Mouse (Mus musculus) intestine, postnatal 0 days (tissue): ENCODE results near the gene Ppan. TPM values are rescaled to one million over a fixed set of nuclear protein-coding genes. Genes with fewer than 3 reads are reported as not detected.

Source experiments
- ATAC-seq: fragments of 200-750 bp; cut with Nextera tagmentation; 2 replicates; pipeline ENCODE4 v1.8.0; 2017; ENCODE audit warnings: mild to moderate bottlenecking, moderate TSS enrichment, moderate library complexity
- H3K27ac ChIP-seq: fragments of 300-500 bp; sonication (generic); 2 replicates; pipeline ENCODE4 v1.5.1; 2014; ENCODE audit warnings: mild to moderate bottlenecking, low read depth, low read length, moderate library complexity
- H3K27me3 ChIP-seq: fragments of 300-500 bp; sonication (generic); replicated peaks from 2 replicates; pipeline ENCODE4 v1.6.1; 2014; ENCODE audit warnings: low read length, mixed read lengths; ENCODE audit not compliant: control insufficient read depth, insufficient read depth
- H3K36me3 ChIP-seq: fragments of 300-500 bp; sonication (generic); 2 replicates; pipeline ENCODE4 v1.6.1; 2014; ENCODE audit warnings: mild to moderate bottlenecking, moderate library complexity; ENCODE audit not compliant: control insufficient read depth, insufficient read depth
- H3K4me1 ChIP-seq: fragments of 300-500 bp; sonication (generic); replicated peaks from 2 replicates; pipeline ENCODE4 v1.6.1; 2014; ENCODE audit warnings: antibody characterized with exemption, low read length, mixed read lengths; ENCODE audit not compliant: control insufficient read depth, insufficient read depth
- H3K4me2 ChIP-seq: fragments of 300-500 bp; sonication (generic); replicated peaks from 2 replicates; pipeline ENCODE4 v1.6.1; 2014; ENCODE audit warnings: low read depth, mild to moderate bottlenecking, moderate library complexity
- H3K4me3 ChIP-seq: fragments of 300-500 bp; sonication (generic); 2 replicates; pipeline ENCODE4 v1.5.1; 2014; ENCODE audit warnings: low read depth, low read length
- H3K9ac ChIP-seq: fragments of 300-500 bp; sonication (generic); 2 replicates; pipeline ENCODE4 v1.6.1; 2014; ENCODE audit warnings: mild to moderate bottlenecking, low read depth, low read length
- H3K9me3 ChIP-seq: fragments of 300-500 bp; sonication (generic); 2 replicates; pipeline ENCODE4 v1.6.1; 2016; ENCODE audit warnings: mixed run types; ENCODE audit not compliant: control insufficient read depth
- CTCF ChIP-seq: sonication (generic); IDR thresholded peaks from 2 replicates; pipeline ENCODE4 v1.5.1; 2016; ENCODE audit warnings: low read depth, mild to moderate bottlenecking, control low read depth, antibody characterized with exemption, moderate library complexity
- WGBS: fragments of 180-500 bp; shearing (Covaris S2); extraction: QIAGEN DNeasy Blood & Tissue Kit; methylation state at CpG from one replicate; pipeline ENCODE4 v1.1.7; 2014; 5-methylcytosine and 5-hydroxymethylcytosine counted together
- polyA plus RNA-seq: library from polyadenylated mRNA; unstranded; fragments of >200 nt; fragmentation: Nextera tagmentation; extraction: Ambion mirVana; gene quantifications from 2 replicates; pipeline ENCODE4 v1.2.1, GENCODE M21; 2015

The Ppan gene
- polyA plus RNA-seq, 1 experiment from 2014 or later, result 18.7 TPM

- Histone ChIP-seq H3K4me3 (no peak overlapping the region), H3K27ac (no peak overlapping the region; the same call in 1 of the 2 replicates), H3K27me3 (no peaks in the 10 kb centered on the region), H3K9me3 (no peaks in the 10 kb centered on the region), H3K9ac (no peak overlapping the region), H3K4me2 (no peak overlapping the region), H3K36me3 (peaks cover 70% of the 10 kb centered on the region), H3K4me1 (no peaks in the 10 kb centered on the region; the same call in 1 of the 2 replicates)
- no peak for ATAC-seq
- WGBS, result 54% methylated on average over 5 of the region's 5 CpGs
- no peak for TF ChIP-seq CTCF
These were observed 4.2 kb downstream of the Ppan start for GRCm38 (mm10) chr9:20892104-20892653.

- H3K9ac ChIP-seq, result no peak overlapping the region
- no peak for ATAC-seq
These were observed 5.1 kb downstream of the Ppan start for GRCm38 (mm10) chr9:20893069-20893468.

GRCm38 (mm10) chr9:20893590-20894343 lies 5.8 kb downstream of the Ppan start:
- ATAC-seq, result no peak
- H3K27ac ChIP-seq, result no peak overlapping the region; the same call in 1 of the 2 replicates
- no peaks in the 10 kb centered on the region; the same call in 1 of the 2 replicates for H3K4me1 ChIP-seq
- H3K9ac ChIP-seq, result no peak overlapping the region
- no peak overlapping the region for H3K4me3 ChIP-seq
- 77% methylated on average over 13 of the region's 13 CpGs for whole genome bisulfite sequencing
- no peak overlapping the region for H3K4me2 ChIP-seq
- no peaks in the 10 kb centered on the region for H3K27me3 ChIP-seq
- TF ChIP-seq CTCF, result no peak
- peaks cover 70% of the 10 kb centered on the region for H3K36me3 ChIP-seq
- no peaks in the 10 kb centered on the region for H3K9me3 ChIP-seq

More at GRCm38 (mm10) chr9:20893069-20893468, 5.1 kb downstream of the Ppan start:
- Histone ChIP-seq H3K36me3 (peaks cover 70% of the 10 kb centered on the region), H3K27ac (peak overlapping the region; percentile 11; the same call in 1 of the 2 replicates), H3K27me3 (no peaks in the 10 kb centered on the region), H3K9me3 (no peaks in the 10 kb centered on the region), H3K4me2 (no peak overlapping the region), H3K4me3 (no peak overlapping the region), H3K4me1 (no peaks in the 10 kb centered on the region; the same call in 1 of the 2 replicates)
- WGBS, result 59% methylated on average over 5 of the region's 5 CpGs
- no peak for TF ChIP-seq CTCF

- H3K4me2 ChIP-seq, result no peak overlapping the region
- no peak overlapping the region for H3K9ac ChIP-seq
- H3K4me3 ChIP-seq, result no peak overlapping the region
- no peaks in the 10 kb centered on the region for H3K27me3 ChIP-seq
- no peaks in the 10 kb centered on the region for H3K9me3 ChIP-seq
- 84% methylated on average over 15 of the region's 15 CpGs for WGBS
- H3K36me3 ChIP-seq, result peaks cover 66% of the 10 kb centered on the region
- no peaks in the 10 kb centered on the region; the same call in 1 of the 2 replicates for H3K4me1 ChIP-seq
- no peak for ATAC-seq
- TF ChIP-seq CTCF, result no peak
- H3K27ac ChIP-seq, result no peak overlapping the region
These were observed 6.7 kb downstream of the Ppan start for GRCm38 (mm10) chr9:20894629-20895028.

- Histone ChIP-seq H3K4me1 (no peaks in the 10 kb centered on the region; the same call in 1 of the 2 replicates), H3K9ac (no peak overlapping the region)
- WGBS, result 96% methylated on average over 9 of the region's 9 CpGs
These were observed 7.4 kb downstream of the Ppan start for GRCm38 (mm10) chr9:20895382-20895781.

GRCm38 (mm10) chr9:20897736-20898510 lies 9.9 kb downstream of the Ppan start:
- Histone ChIP-seq H3K36me3 (peaks cover 35% of the 10 kb centered on the region), H3K9ac (peak overlapping the region; percentile 85), H3K27me3 (no peaks in the 10 kb centered on the region), H3K27ac (peak overlapping the region; percentile 57), H3K9me3 (no peaks in the 10 kb centered on the region), H3K4me2 (peak overlapping the region; percentile 92), H3K4me3 (peak overlapping the region; percentile 94), H3K4me1 (no peaks in the 10 kb centered on the region; the same call in 1 of the 2 replicates)
- 4% methylated on average over 30 of the region's 39 CpGs for WGBS
- no peak for TF ChIP-seq CTCF
- peak; percentile 59 for ATAC-seq

More at GRCm38 (mm10) chr9:20895382-20895781, 7.4 kb downstream of the Ppan start:
- Histone ChIP-seq H3K27ac (no peak overlapping the region), H3K4me2 (no peak overlapping the region), H3K9me3 (no peaks in the 10 kb centered on the region), H3K27me3 (no peaks in the 10 kb centered on the region), H3K4me3 (no peak overlapping the region), H3K36me3 (peaks cover 58% of the 10 kb centered on the region)
- no peak for ATAC-seq
- no peak for TF ChIP-seq CTCF
